Mouse (Mus musculus) cerebellum, adult 11-12 months (tissue): ENCODE results near the gene Cd59a.
"Not testable (repeated sequence)": the region's sequence is repeated elsewhere in the genome, so short reads cannot be mapped to it uniquely, and the experiment has no call there.

Experiments used
- DNase-seq: peaks from one replicate; pipeline ENCODE4 v3.0.0; 2022

The Cd59a gene

DNA sequence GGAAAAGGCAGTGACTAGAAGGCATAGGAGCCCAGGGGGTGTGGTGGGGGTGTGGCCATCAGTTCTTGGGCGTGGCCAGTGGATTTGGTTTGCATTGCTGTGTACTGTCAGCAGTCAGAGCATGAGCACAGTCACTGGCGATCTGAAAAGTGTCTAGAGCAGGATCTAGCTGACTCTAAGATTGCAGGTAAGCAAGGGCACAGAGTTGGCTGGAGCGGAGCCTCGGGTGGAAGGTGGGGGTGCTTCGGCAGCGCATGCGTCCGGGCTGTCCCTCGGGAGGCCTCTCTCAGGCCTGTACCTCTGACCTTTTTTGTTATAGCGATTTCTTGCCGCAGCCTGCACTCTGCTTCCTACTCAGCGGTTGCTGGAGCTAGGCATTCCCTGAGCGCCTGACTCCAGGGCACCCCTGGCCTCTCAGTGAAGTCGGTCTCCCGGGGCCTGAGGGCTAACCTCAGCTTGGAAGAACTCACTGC lies at the start of gene Cd59a:
TSS of gene Cd59a (plus strand) at position 61 of the 473 bp plus-strand sequence.
- DNase-seq: peak; percentile 77

DNA sequence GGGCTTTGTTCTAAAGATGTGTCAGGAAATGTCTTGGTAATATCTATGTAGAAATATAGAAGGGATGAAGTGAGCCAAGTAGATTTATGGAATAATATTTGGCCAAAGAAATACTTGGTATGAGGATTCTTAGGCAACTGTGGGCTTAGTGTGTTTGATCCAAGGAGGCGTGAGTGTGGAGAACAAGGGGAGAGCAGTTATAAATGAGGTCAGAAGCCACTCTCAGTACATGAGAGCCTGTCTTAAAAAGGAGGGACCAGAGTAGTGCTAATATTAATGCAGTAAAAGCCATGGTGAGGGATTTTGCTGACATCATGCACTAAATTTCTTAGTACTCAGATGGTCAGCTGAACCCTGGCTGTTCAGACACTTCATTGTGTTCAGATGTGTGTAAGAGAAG lies 37.2 kb upstream of the Cd59a start:
- DNase-seq: no peak

DNA sequence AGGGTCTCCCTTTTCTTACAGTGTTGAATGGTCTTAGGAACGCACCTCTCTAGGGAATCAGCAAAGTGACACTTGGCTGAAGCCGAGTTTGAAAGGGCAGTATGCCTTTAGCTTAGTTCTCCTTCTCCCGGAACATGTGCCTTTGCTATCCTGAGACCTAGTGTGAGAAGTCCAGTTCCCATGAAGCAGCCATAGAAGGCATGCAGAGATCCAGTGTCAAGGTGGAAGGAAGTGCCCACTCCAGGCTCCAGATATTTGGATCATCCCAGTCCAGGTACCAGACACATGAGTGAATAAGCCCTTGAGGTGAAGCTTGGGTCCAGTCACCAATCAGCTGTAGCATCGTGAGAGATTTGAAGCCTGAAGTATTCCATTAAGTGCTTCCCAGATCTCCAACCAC lies 36.6 kb upstream of the Cd59a start:
- DNase-seq: no peak

DNA sequence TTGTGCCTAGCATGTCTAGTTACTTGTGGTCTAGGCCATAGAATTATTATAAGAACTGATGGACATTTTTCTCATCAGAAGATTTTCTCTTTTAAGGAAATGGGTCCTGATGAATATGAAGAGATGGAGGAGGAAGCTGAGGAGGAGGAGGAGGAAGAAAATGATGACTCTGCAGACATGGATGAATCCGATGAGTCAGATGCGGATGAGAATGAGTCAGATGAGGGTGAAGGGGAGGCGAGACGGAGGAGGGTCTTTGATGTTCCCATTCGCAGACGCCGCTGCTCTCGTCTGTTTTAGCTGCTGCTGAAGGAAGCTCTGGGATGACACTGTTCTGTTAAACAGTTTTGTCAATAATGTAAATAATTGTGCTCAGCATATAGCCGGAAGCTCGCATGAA lies 35.8 kb upstream of the Cd59a start:
- no peak for DNase-seq

DNA sequence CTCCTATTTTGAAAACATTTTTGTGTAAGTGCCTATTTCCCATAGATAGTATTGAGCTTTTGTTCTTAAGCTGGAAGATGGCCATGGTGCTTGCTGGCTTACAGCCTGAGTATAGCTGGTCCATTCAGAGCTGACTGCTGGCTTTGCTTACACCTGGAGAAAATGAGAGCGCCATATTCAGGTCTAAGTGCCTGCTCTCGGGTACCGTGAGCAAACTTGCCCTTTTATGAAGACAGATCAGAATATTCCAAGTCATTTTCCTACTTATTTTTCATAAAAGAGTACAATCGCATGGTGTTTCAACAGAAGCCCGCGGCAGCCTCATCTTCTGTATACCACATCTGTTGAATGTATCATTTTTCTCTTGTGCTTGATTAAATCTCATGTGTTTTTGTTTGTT lies 34.6 kb upstream of the Cd59a start:
- no peak for DNase-seq

DNA sequence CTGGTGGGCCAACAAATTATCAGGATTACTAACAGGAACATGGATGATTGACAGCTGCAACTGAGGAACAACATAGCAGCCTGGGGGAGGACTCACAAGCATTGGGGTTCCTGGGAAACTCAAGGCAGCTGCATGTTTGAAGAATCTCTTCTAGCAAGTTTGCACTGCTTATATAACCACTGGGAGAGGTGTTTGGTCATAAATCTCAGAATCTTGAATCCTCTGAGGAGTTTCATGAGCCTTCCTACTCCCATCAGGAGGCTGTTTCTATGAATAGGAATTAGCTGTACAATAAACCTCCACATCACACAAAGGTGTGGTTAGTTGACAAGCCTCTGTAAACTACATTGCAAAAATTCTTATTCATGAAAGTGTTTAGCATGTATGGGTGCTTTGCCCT lies 32.9 kb upstream of the Cd59a start:
- no peak for DNase-seq

DNA sequence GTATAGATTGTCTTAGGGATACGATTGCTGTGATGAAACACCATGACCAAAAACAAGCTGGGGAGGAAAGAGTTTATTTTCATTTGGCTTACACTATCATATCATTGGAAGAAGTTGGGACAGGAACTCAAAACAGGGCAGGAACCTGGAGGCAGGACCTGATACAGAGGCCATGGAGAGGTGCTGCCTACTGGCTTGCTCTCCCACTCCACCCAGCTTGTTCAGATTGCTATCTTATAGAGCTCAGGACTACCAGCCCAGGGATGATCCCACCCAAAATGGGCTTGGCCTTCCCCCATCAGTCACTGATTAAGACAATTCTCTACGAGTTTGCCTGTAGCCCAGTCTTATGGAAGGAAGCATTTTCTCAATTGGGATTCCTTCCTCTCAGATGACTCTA lies 31.4 kb upstream of the Cd59a start:
- no peak for DNase-seq

DNA sequence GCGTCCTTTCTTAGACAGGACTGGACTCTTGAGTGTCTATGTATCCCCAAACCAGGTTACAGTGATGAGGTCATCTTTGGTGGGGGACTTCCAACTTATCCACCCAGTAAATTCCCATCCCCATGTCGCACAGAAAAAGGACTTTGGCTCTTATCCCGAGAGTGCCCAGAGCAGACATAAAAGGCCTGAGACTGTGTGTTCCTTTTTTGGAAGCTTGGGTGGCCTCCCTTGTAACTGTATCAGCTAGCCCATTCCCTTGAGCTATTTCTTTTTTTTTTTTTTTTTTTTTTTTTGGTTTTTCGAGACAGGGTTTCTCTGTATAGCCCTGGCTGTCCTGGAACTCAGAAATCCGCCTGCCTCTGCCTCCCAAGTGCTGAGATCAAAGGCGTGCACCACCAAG lies 30.1 kb upstream of the Cd59a start, which contains the start of gene Gm10912:
TSS of gene Gm10912 (plus strand) at position 301 of the 400 bp plus-strand sequence.
- DNase-seq: not testable (repeated sequence)

DNA sequence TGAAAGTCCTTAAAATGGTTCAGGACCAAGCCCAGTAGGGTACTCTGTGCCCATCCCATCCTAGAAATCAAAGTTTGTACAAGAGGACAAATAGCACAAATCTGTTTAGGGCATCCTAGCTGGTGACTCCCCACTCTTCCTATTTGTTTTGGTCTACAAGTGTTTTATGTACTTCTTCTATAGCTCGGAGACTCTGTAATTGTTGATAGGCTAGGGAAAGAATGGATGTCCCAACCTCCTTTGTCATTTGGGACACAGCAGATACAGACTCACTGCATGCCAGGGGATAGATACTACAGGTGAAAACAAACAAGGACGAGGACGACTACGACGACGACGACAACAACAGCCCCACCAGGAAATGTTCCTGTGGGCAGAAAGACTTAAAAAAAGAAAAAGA lies 27.2 kb upstream of the Cd59a start, which contains the start of gene Gm10799:
TSS of gene Gm10799 (minus strand) at position 101 of the 400 bp plus-strand sequence.
- DNase-seq: not testable (repeated sequence)

DNA sequence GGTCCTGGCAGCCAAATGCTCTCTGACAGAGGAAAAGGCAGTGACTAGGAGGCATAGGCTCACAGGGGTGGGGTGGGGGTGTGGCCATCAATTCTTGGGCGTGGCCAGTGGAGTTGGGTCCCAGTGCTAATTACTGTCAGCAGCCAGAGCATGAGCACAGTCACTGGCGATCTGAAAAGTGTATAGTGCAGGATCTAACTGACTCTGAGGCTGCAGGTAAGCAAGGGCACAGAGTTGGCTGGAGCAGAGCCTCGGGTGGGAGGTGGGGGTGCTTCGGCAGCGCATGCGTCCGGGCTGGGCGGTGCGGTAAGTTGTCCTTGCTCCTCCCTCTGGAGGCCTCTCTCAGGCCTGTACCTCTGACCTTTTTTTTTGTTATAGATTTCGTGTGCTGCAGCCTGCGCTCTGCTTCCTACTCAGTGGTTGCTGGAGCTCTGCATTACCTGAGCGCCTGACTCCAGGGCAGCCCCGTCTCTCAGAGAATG lies 25.9 kb upstream of the Cd59a start, which contains the start of gene Cd59b:
TSS of gene Cd59b (plus strand) at position 146 of the 482 bp plus-strand sequence.
- DNase-seq: peak; percentile 27

DNA sequence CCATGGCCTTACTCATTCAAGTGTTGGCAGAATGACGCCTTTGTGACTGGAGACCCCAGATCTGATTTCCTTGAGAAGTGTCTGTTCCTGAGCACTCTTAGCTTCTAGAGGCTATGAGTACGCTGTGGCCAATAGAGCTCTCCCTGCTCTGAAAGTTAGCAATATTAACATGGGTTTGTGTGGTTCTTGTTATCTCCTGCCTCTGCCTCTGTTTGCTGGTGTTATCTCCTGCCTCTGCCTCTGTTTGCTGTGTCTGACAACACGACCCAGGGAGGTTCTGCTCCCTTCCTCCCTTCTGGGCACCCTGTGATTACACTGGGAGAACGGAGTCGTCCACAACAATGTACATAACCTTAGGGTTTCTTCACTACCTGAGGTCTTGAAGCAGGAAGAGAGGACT lies 17.3 kb upstream of the Cd59a start:
- DNase-seq: not testable (repeated sequence)

DNA sequence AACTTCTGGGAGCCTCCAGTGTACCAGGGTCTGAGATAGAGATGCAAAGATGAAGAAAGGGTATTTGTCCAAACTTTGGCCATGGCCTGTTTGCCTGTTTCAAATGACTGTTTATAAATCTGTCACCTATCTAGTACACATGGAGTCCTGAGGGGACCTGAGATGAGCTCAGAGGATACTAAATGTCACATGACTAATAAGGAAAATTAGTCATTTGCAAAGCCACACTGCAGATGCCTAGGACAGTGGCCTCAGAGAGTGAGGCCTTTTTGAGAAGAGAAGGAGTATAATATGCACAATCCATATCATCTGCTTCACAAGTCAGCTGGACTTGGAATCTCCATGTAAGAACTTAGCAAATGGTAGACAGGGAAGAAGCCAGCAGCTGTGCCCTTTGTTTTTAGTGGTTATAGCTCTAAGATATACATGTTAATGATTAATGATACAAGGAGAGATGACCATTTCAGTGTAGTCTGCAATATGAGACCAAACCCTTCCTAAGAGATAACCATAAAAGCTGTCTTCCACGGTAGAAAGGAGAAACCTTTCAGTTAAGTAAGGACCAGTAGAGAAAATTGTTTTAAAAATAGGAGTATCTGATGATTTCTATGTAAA lies 14.1 kb upstream of the Cd59a start:
- DNase-seq: not testable (repeated sequence)

DNA sequence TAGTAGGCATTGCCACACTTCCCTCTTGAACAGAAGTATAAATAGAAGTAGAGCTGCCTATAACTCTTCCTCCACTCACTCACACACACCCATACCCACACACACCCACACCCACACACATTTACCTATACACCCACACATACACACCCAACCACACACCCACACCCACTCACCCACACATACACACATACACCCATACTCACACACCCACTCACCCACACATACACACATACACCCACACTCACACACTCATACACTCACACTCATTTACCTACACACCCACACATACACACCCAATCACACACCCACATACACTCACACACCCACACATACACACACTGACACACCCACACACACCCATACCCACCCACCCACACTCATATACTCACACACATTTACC lies 13.1 kb upstream of the Cd59a start:
- no peak for DNase-seq

DNA sequence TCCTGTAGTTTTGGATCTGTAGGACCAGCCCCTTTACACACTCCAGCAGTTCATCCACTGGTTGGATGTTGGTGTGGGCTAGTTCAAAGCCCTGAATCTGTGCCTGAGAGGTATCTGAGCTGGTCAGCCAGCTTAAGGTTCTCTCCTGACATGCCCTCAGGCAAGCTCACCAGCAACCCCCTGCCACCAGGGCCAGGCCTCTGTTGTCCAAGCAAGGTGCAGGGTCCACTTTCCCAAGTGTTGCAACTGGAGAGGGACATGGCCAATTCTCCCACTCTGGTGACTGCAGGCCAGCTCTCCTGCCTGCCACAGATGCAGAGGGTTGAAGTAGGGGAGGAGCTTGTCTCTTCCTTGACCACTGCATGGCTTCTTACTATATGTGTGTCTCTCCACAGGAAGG lies 11.6 kb upstream of the Cd59a start:
- DNase-seq: not testable (repeated sequence)

DNA sequence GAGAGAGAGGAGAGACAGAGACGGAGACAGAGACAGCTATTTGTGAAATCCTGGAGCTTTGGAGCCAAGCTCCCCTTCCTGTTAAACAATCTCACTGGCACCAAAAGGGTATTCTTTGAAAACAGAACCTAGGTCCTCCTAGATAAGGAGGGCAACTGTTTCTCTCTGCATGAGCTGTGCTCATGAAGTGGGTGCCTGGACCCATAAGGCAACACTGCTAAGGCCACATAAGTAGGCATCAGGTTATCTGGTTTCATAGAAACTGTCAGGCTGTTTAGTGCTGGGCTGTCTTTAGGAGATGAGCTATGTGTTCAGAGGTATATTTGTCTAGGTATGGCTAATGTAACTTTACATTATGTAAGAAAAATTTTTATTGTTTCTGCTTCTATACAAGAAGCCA lies 8.0 kb upstream of the Cd59a start:
- not testable (repeated sequence) for DNase-seq

DNA sequence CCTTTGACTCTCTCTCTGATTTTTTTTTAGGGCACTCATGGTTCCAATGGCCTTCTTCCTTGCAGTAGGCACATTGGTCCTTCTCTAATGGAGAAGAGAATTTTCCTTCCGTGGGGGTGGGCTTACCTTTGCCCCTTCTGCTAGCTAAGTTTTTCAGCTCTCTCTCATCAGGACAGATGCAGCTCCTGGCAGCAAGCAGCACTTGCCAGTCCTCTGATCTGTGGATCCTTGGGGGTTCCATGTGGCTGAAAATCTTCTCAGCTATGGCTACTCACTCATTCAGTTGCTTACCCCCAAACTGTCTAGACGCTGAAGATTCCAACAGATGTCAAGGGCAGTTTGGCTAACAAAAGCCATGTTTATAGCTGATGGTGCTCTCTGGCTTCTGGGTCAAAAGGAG lies 2.3 kb upstream of the Cd59a start:
- DNase-seq: no peak

DNA sequence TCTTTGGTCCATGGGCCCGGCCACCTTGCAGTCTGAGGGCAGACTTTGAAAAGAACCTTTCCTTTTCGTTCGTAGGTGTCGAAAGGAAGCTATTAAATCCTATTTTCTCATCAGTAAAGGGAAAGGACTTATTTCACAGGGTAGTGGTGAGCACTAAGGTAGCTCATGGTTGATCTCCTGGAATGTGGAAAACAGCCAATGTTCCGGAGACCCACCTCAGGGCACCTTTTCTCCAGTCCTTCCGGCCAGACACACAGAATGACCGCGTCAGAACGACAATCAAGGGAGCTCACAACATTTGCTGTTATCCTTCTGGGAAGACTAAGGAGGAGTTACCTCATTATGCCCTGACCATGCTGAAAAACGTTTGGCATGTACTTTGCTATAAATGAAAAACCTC lies 655 bp downstream of the Cd59a start:
- no peak for DNase-seq

DNA sequence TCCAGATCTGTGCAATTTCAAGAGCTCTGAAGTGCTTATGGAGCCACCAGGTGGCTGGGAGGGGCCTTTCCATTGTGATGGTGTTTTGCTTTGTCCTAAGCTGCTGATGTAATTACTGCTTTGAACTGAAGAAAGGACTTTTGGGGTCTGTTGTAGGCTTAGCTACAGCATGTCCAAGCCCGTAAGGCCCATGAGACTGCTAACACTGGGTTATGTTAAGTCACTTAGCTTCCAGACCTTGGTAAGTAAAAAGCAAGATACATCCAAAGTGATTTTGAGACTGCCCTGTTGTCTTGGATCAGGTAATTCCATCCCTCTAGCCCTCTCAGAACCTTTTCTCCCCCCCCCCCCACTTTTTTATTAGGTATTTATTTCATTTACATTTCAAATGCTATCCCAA lies 1.2 kb downstream of the Cd59a start:
- not testable (repeated sequence) for DNase-seq

DNA sequence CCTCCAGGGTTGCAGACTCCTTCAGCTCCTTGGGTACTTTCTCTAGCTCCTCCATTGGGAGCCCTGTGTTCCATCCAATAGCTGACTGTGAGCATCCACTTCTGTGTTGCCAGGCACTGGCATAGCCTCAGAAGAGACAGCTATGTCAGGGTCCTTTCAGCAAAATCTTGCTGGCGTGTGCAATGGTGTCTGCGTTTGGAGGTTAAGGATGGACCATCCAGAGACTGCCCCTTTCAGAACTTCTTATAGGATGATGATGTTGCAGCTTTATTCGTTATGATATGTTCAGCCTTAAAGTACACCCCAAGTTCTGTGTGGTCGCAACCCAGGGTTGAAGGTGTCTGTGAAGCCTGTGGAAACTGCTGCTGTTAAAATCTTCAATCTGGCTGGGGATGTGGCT lies 1.8 kb downstream of the Cd59a start:
- DNase-seq: not testable (repeated sequence)

DNA sequence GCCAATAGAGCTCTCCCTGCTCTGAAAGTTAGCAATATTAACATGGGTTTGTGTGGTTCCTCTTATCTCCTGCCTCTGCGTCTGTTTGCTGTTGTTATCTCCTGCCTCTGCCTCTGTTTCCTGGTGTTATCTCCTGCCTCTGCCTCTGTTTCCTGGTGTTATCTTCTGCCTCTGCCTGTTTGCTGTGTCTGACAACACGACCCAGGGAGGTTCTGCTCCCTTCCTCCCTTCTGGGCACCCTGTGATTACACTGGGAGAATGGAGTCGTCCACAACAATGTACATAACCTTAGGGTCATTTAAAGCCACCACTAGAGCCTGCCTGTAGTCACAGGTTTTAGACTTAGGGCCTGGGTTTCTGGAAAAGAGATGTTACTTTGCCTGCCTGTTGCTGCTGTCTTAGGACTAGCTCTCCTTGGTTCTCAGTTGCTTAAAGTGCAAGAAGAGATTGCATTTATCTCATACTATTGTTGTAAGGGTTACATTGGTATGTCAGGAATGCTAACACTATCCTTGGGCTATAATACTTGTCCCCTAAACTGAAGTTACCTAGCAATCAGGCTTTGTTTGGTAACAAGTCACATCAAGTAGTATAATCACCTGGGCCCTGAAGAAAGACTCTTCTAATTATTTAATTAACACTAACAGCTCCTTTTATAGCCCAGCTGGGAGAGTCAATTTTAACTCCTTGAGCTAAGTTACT lies 3.1 kb downstream of the Cd59a start:
- no peak for DNase-seq

DNA sequence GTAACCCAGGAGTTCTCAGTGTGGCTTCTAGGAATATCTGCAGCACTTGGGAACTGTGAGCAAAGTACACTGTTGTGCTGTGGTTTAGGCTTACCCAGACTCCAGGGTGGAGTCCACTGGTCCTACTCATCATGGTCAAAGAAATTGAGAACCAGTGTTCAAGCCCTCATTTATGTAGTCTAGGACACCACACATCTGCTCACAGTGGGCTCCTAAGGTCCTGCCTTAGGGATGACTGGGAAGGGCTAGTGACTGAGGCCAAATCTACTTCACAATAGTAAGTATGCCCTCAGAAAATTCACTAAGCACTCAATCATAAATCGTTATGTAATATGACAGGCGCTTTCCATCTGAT lies 3.6 kb downstream of the Cd59a start:
- no peak for DNase-seq

DNA sequence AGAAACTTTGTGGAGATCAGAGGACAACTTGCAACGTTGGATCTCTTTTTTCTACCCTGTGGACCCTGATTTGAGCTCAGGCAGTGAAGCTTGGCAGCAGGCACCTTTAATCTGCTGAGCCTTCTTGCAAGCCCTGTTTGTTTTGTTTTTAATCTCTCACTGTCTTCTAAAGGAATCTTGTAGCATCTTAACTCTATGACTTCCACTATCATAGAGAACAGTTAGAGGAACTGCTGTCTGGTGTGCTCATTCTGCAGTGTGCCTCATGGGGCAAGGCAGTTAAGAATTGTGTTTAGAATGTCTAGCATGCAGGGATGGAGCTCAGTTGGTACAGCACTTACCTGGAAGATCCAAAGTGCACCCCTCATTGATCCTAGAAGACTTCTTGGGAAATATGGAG lies 4.3 kb downstream of the Cd59a start:
- no peak for DNase-seq

DNA sequence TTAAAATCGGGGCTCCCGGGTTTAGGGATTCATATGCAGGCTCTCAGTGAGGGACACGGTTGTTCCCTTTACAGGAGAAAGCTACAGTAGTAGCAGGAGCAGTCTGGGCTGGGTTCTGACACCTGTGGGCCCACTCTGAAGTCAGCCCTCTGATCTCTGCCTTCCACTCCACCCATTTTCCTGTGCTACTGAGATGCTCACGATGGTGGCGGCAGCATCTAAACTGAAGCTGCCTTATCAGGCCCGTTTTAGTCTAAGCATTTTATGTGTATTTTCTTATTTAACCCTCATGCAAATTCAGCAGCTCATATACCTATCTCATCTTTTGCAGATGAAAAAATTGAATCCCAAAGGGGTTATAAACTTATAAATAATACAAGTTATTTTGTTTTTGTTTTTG lies 9.2 kb downstream of the Cd59a start:
- DNase-seq: no peak

DNA sequence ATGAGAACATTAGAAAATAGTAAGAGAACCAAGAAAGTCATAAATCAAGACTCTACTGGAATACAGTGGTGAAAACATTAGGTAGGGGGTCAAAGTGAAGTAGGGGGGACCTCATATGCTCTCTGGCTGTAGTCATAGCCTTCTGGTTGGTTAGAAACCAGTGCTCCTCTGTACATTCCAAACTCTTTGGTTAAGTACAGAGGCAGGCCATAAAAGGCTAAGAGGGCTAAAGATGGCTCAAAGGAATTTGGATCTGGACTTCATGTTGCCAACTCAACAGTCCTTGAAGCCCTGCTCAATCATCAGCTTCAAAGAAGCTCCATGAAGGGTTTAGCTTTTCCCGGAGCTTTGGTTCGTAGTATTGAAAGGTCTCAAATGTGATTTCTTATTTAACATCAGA lies 13.4 kb downstream of the Cd59a start:
- DNase-seq: not testable (repeated sequence)
